Mouse (Mus musculus) heart, postnatal 14 days (tissue): ENCODE results near the gene Kctd21. TPM values are rescaled to one million over a fixed set of nuclear protein-coding genes. Genes with fewer than 3 reads are reported as not detected.

ENCODE experiments used
- DNase-seq, 2 experiments: peaks; one replicate each; pipeline ENCODE4 v3.0.0; 2021 to 2022
- intact Hi-C: fragments of 180-260 bp; cut with DNase I; formaldehyde crosslinking; loops from one replicate; pipeline ENCODE4 v1.15.1; 2025
- total RNA-seq, 2 experiments: library from RNA; stranded (reverse); gene quantifications; 2 replicates each; pipeline ENCODE4 v1.2.3; 2021

Gene Kctd21
- total RNA-seq, 2 experiments from 2014 or later, result 3.0 to 3.3 TPM

GRCm38 (mm10) chr7:97346111-97346821, 14.1 kb downstream of the Kctd21 start:
- intact Hi-C loops, result no loop called here
- DNase-seq, result no peak

GRCm38 (mm10) chr7:97346822-97347166, 14.7 kb downstream of the Kctd21 start:
- DNase-seq, result no peak
- intact Hi-C loops, result no loop called here

- intact Hi-C loops, result no loop called here
- no peak for DNase-seq
Observed at GRCm38 (mm10) chr7:97347464-97347863, 15.3 kb downstream of the Kctd21 start.

GRCm38 (mm10) chr7:97348318-97348717, 16.2 kb downstream of the Kctd21 start:
- DNase-seq, result no peak
- intact Hi-C loops, result no loop called here

- intact Hi-C loops, result no loop called here
- DNase-seq, result no peak
Observed at GRCm38 (mm10) chr7:97348836-97349235, 16.7 kb downstream of the Kctd21 start.

GRCm38 (mm10) chr7:97349438-97349837, 17.3 kb downstream of the Kctd21 start:
- no peak for DNase-seq

GRCm38 (mm10) chr7:97350891-97351290, 18.8 kb downstream of the Kctd21 start:
- intact Hi-C loops, result no loop called here
- no peak for DNase-seq

More at GRCm38 (mm10) chr7:97349438-97349837, 17.3 kb downstream of the Kctd21 start:
- intact Hi-C loops, result no loop called here

- no peak for DNase-seq
Observed at GRCm38 (mm10) chr7:97351792-97352513, 19.8 kb downstream of the Kctd21 start.

GRCm38 (mm10) chr7:97353356-97353755, 21.2 kb downstream of the Kctd21 start:
- DNase-seq, result no peak
- intact Hi-C loops, result no loop called here

More at GRCm38 (mm10) chr7:97351792-97352513, 19.8 kb downstream of the Kctd21 start:
- intact Hi-C loops, result no loop called here

GRCm38 (mm10) chr7:97355068-97355841, 23.1 kb downstream of the Kctd21 start:
- peak in 1 of 2 experiments; percentile 29 for DNase-seq
- intact Hi-C loops, result no loop called here

- DNase-seq, result no peak
- intact Hi-C loops, result no loop called here
Observed at GRCm38 (mm10) chr7:97356253-97356652, 24.1 kb downstream of the Kctd21 start.

- DNase-seq, result peak; percentile 58 to 59
- intact Hi-C loops, result no loop called here
Observed at GRCm38 (mm10) chr7:97356875-97357276, 24.7 kb downstream of the Kctd21 start.

GRCm38 (mm10) chr7:97357840-97358239, 25.7 kb downstream of the Kctd21 start:
- DNase-seq, result no peak
- intact Hi-C loops, result no loop called here

- intact Hi-C loops, result no loop called here
- DNase-seq, result no peak
Observed at GRCm38 (mm10) chr7:97358347-97358746, 26.2 kb downstream of the Kctd21 start.

GRCm38 (mm10) chr7:97360166-97360565, 28.0 kb downstream of the Kctd21 start:
- DNase-seq, result no peak
- intact Hi-C loops, result no loop called here

GRCm38 (mm10) chr7:97360955-97361354, 28.8 kb downstream of the Kctd21 start:
- no peak for DNase-seq
- intact Hi-C loops, result no loop called here

GRCm38 (mm10) chr7:97361467-97361866, 29.3 kb downstream of the Kctd21 start:
- DNase-seq, result peak; percentile 35 to 50
- intact Hi-C loops, result no loop called here

- DNase-seq, result no peak
- intact Hi-C loops, result loop anchor here (5.0 kb wide), 1 partner anchor 399 kb away; no protein-coding TSS in a partner anchor
Observed at GRCm38 (mm10) chr7:97365887-97366286, 33.8 kb downstream of the Kctd21 start.

- DNase-seq, result no peak
- intact Hi-C loops, result no loop called here
Observed at GRCm38 (mm10) chr7:97375101-97375500, 43.0 kb downstream of the Kctd21 start.

- DNase-seq, result no peak
- intact Hi-C loops, result no loop called here
Observed at GRCm38 (mm10) chr7:97375906-97376305, 43.8 kb downstream of the Kctd21 start.

- intact Hi-C loops, result no loop called here
- DNase-seq, result no peak
Observed at GRCm38 (mm10) chr7:97379304-97379703, 47.2 kb downstream of the Kctd21 start.
